Mouse (Mus musculus): ENCODE results near the gene Ppp1r13l.

GRCm38 (mm10) chr7:19343210-19343808, 16.2 kb upstream of the Ppp1r13l start:
- TF ChIP-seq CTCF (IDR thresholded peaks at IDR 0.05; ENCODE audit: low read depth) (peak; percentile 96), EP300 (IDR thresholded peaks at IDR 0.05; ENCODE audit: low read depth) (no peak)
